Mouse (Mus musculus): ENCODE results near the gene Egfl7.

GRCm38 (mm10) chr2:26544265-26544664 is 35.5 kb upstream of the Egfl7 start:
- no peak for TF ChIP-seq POLR2A (IDR thresholded peaks at IDR 0.05; ENCODE audit: low read depth, low read length)
- TF ChIP-seq CTCF (IDR thresholded peaks at IDR 0.05; ENCODE audit: borderline replicate concordance, insufficient read depth, low read length), result no peak
